Mouse (Mus musculus) MEL (cell line): ENCODE results near the gene Ctsc. TPM values are rescaled to one million over a fixed set of nuclear protein-coding genes. Genes with fewer than 3 reads are reported as not detected.

Experiments used
- DNase-seq: peaks from one replicate; pipeline ENCODE4 v3.0.0; 2011; ENCODE audit warnings: low read depth, low spot score
- H3K27ac ChIP-seq: 2 replicates; pipeline ENCODE4 v1.5.1; 2012; ENCODE audit warnings: low read depth, mild to moderate bottlenecking, control low read depth, low read length, moderate library complexity; ENCODE audit not compliant: control insufficient read depth
- H3K27me3 ChIP-seq, 2 experiments: fragments of 150-350 bp in 1 of 2; sonication (generic) in 1 of 2; 2 replicates each; pipeline ENCODE4 v1.6.1; 2012; ENCODE audit warnings: low read length in 2 of 2, mild to moderate bottlenecking in 2 of 2, improper control_type of control experiment in 1 of 2, moderate library complexity in 1 of 2; ENCODE audit not compliant: insufficient read depth in 2 of 2, control insufficient read depth in 1 of 2
- H3K36me3 ChIP-seq, 2 experiments: 2 replicates each; pipeline ENCODE4 v1.6.1; 2012 to 2014; ENCODE audit warnings: low read length in 2 of 2, improper control_type of control experiment in 1 of 2, inconsistent platforms in 1 of 2, mild to moderate bottlenecking in 1 of 2; ENCODE audit not compliant: insufficient read depth in 2 of 2, control insufficient read depth in 1 of 2
- H3K4me1 ChIP-seq, 2 experiments: fragments of 150-350 bp in 1 of 2; sonication (generic) in 1 of 2; 2 replicates each; pipeline ENCODE4 v1.6.1; 2012; ENCODE audit warnings: low read length in 2 of 2, improper control_type of control experiment in 1 of 2, mild to moderate bottlenecking in 1 of 2; ENCODE audit not compliant: insufficient read depth in 2 of 2, control insufficient read depth in 1 of 2
- H3K4me3 ChIP-seq, 2 experiments: fragments of 150-350 bp in 1 of 2; sonication (generic) in 1 of 2; 2 replicates each; pipeline ENCODE4 v1.5.1; 2012; ENCODE audit warnings: low read depth in 2 of 2, low read length in 2 of 2, mild to moderate bottlenecking in 2 of 2, moderate library complexity in 2 of 2, control low read depth in 1 of 2, improper control_type of control experiment in 1 of 2; ENCODE audit not compliant: control insufficient read depth in 1 of 2, insufficient read depth in 1 of 2
- H3K79me2 ChIP-seq: 2 replicates; pipeline ENCODE4 v1.6.1; 2012; ENCODE audit warnings: mild to moderate bottlenecking, low read length, moderate library complexity; ENCODE audit not compliant: control insufficient read depth, poor library complexity, insufficient read depth
- H3K9ac ChIP-seq: 2 replicates; pipeline ENCODE4 v1.6.1; 2012; ENCODE audit warnings: low read depth, mild to moderate bottlenecking, control low read depth, low read length, moderate library complexity; ENCODE audit not compliant: control insufficient read depth, poor library complexity, severe bottlenecking
- H3K9me3 ChIP-seq: fragments of 150-350 bp; sonication (generic); replicated peaks from 2 replicates; pipeline ENCODE4 v1.6.1; 2012; ENCODE audit warnings: mild to moderate bottlenecking, low read length, improper control_type of control experiment, moderate library complexity; ENCODE audit not compliant: insufficient read depth
- BHLHE40 ChIP-seq: IDR thresholded peaks from 2 replicates; pipeline ENCODE4 v1.6.1; 2012; ENCODE audit warnings: low read depth, mild to moderate bottlenecking, inconsistent platforms, low read length, improper control_type of control experiment, borderline replicate concordance
- CHD2 ChIP-seq: IDR thresholded peaks from 2 replicates; pipeline ENCODE4 v1.6.1; 2011; ENCODE audit warnings: low read length, improper control_type of control experiment
- CTCF ChIP-seq, 3 experiments: IDR thresholded peaks in 2 of 3; conservative IDR thresholded peaks in 1 of 3; 2 replicates each; pipeline ENCODE4 v1.5.1; 2011 to 2012; ENCODE audit warnings: low read length in 3 of 3, low read depth in 2 of 3, mild to moderate bottlenecking in 2 of 3, improper control_type of control experiment in 1 of 3, inconsistent platforms in 1 of 3, mixed read lengths in 1 of 3, moderate library complexity in 1 of 3; ENCODE audit not compliant: control insufficient read depth in 1 of 3, insufficient read depth in 1 of 3, poor library complexity in 1 of 3, severe bottlenecking in 1 of 3
- EP300 ChIP-seq, 2 experiments: IDR thresholded peaks; 2 replicates each; pipeline ENCODE4 v1.6.1; 2011; ENCODE audit warnings: improper control_type of control experiment in 2 of 2, low read length in 2 of 2, low read depth in 1 of 2, mild to moderate bottlenecking in 1 of 2
- GATA1 ChIP-seq: IDR thresholded peaks from 2 replicates; pipeline ENCODE4 v1.6.1; 2011; ENCODE audit warnings: low read depth, low read length, improper control_type of control experiment
- HCFC1 ChIP-seq: IDR thresholded peaks from 2 replicates; pipeline ENCODE4 v1.6.1; 2012; ENCODE audit warnings: low read depth, mild to moderate bottlenecking, inconsistent platforms, low read length, improper control_type of control experiment, moderate library complexity
- MAFK ChIP-seq: IDR thresholded peaks from 2 replicates; pipeline ENCODE4 v1.6.1; 2011; ENCODE audit warnings: low read depth, mild to moderate bottlenecking, low read length, improper control_type of control experiment, borderline replicate concordance
- MXI1 ChIP-seq: IDR thresholded peaks from 2 replicates; pipeline ENCODE4 v1.6.1; 2011; ENCODE audit warnings: mild to moderate bottlenecking, low read depth, low read length, improper control_type of control experiment
- NELFE ChIP-seq: IDR thresholded peaks from 2 replicates; pipeline ENCODE4 v1.6.1; 2011; ENCODE audit warnings: low read depth, low read length, improper control_type of control experiment
- POLR2A ChIP-seq, 2 experiments: IDR thresholded peaks; 2 replicates each; pipeline ENCODE4 v1.6.1; 2011 to 2012; ENCODE audit warnings: low read length in 2 of 2, mild to moderate bottlenecking in 2 of 2, control low read depth in 1 of 2, improper control_type of control experiment in 1 of 2, low read depth in 1 of 2, moderate library complexity in 1 of 2; ENCODE audit not compliant: control insufficient read depth in 1 of 2, insufficient read depth in 1 of 2, poor library complexity in 1 of 2
- POLR2AphosphoS5 ChIP-seq: IDR thresholded peaks from 2 replicates; pipeline ENCODE4 v1.6.1; 2012; ENCODE audit warnings: low read depth, borderline replicate concordance, mild to moderate bottlenecking, inconsistent platforms, low read length, moderate library complexity, mixed read lengths
- SMC3 ChIP-seq: IDR thresholded peaks from 2 replicates; pipeline ENCODE4 v1.6.1; 2011; ENCODE audit warnings: low read depth, low read length, improper control_type of control experiment
- TAL1 ChIP-seq: IDR thresholded peaks from 2 replicates; pipeline ENCODE4 v1.6.1; 2012; ENCODE audit warnings: mild to moderate bottlenecking, inconsistent platforms, low read length, moderate library complexity, mixed read lengths
- TBP ChIP-seq: IDR thresholded peaks from 2 replicates; pipeline ENCODE4 v1.8.0; 2011; ENCODE audit warnings: low read depth, low read length, improper control_type of control experiment
- TCF12 ChIP-seq: IDR thresholded peaks from 2 replicates; pipeline ENCODE4 v1.6.1; 2014; ENCODE audit warnings: low read depth, mild to moderate bottlenecking, inconsistent platforms, low read length, improper control_type of control experiment, moderate library complexity
- UBTF ChIP-seq: IDR thresholded peaks from 2 replicates; pipeline ENCODE4 v1.6.1; 2012; ENCODE audit warnings: low read depth, mild to moderate bottlenecking, inconsistent platforms, low read length, improper control_type of control experiment, moderate library complexity, borderline replicate concordance; ENCODE audit not compliant: insufficient read depth
- USF1 ChIP-seq: IDR thresholded peaks from 2 replicates; pipeline ENCODE4 v1.6.1; 2014; ENCODE audit warnings: low read depth, mild to moderate bottlenecking, inconsistent platforms, low read length, improper control_type of control experiment, moderate library complexity
- USF2 ChIP-seq, 2 experiments: IDR thresholded peaks; 2 replicates each; pipeline ENCODE4 v1.6.1; 2011 to 2012; ENCODE audit warnings: improper control_type of control experiment in 2 of 2, low read length in 2 of 2, borderline replicate concordance in 1 of 2, inconsistent platforms in 1 of 2, low read depth in 1 of 2, mild to moderate bottlenecking in 1 of 2; ENCODE audit not compliant: insufficient read depth in 1 of 2
- ZKSCAN1 ChIP-seq: IDR thresholded peaks from 2 replicates; pipeline ENCODE4 v1.6.1; 2012; ENCODE audit warnings: low read depth, mild to moderate bottlenecking, inconsistent platforms, low read length, improper control_type of control experiment, moderate library complexity
- ZMIZ1 ChIP-seq: IDR thresholded peaks from 2 replicates; pipeline ENCODE4 v1.6.1; 2012; ENCODE audit warnings: low read depth, mild to moderate bottlenecking, inconsistent platforms, low read length, improper control_type of control experiment, moderate library complexity
- ZNF384 ChIP-seq: IDR thresholded peaks from 2 replicates; pipeline ENCODE4 v1.6.1; 2012; ENCODE audit warnings: low read depth, mild to moderate bottlenecking, inconsistent platforms, low read length, improper control_type of control experiment
- polyA plus RNA-seq, 2 experiments: library from polyadenylated mRNA; stranded (reverse) in 1 of 2; unstranded in 1 of 2; fragments of >175 nt in 1 of 2; fragments of >200 nt in 1 of 2; gene quantifications; 2 replicates each; pipeline versions ENCODE4 v1.2.1 to v1.2.4; 2012; ENCODE audit warnings: low replicate concordance in 2 of 2, low read depth in 1 of 2; ENCODE audit not compliant: insufficient read length in 2 of 2, insufficient read depth in 1 of 2, missing spikeins in 1 of 2
- total RNA-seq: library from RNA; depleted of rRNA; stranded (reverse); fragments of 300-350 nt; gene quantifications from 2 replicates; pipeline ENCODE4 v1.2.3, GENCODE M21; 2012

The Ctsc gene
- total and polyA plus RNA-seq, 3 experiments, result 50.7 to 51.4 TPM; not detected in 1

DNA sequence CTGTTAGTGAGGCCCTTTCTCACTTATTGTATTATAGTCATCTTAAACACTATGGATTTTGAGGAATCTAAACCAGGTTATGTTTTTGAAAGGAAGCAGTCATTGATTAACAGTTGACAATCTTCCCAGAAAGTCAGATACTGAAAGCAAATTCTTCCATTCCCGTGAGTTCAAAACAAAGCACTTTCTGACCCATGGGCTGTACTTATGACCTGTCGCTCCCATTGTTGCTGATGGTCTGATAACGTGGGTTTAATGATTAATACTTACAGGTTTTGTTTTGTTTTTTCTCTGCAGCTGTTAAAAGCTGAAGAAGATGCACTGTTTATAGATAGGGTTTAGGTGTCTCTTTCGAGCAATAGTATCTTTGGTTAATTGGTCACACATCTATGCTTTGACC, 27.9 kb downstream of the Ctsc start:
- DNase-seq, result no peak

DNA sequence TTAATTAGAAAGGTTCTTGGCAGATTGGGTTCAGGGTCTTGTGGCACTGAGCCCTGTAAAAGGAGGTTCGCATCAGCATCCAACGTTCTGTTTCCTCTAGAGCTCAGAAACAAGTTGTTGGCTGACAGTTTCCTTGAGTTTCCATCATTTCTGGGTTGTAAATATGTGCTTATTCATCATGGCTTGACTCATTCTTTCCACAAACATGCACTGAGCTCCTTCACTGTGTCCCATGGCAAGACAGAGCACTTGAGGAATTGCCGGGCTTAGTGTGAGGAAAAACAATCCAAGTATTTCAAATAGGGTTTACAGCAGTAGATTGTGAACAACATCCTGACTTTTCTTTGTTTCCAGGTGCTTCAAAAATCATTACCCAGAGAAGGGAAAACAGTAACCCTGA, 28.8 kb downstream of the Ctsc start:
- peaks cover 5 to 24% of the 10 kb centered on the region in 2 experiments for H3K36me3 ChIP-seq

More for the DNA sequence above, 27.9 kb downstream of the Ctsc start:
- Histone ChIP-seq H3K36me3 (peaks cover 5 to 23% of the 10 kb centered on the region in 2 experiments), H3K27ac (no peak overlapping the region), H3K4me3 (no peak overlapping the region), H3K9ac (no peak overlapping the region), H3K4me1 (no peaks in the 10 kb centered on the region), H3K27me3 (no peaks in the 10 kb centered on the region), H3K9me3 (no peaks in the 10 kb centered on the region)
- TF ChIP-seq GATA1 (no peak), POLR2AphosphoS5 (no peak), BHLHE40 (no peak), CHD2 (no peak), SMC3 (no peak), USF1 (no peak), TCF12 (no peak)
- TF ChIP-seq, all 39 proteins: peak for 0
- H3K79me2 ChIP-seq, result no peaks in the 10 kb centered on the region

More for the DNA sequence above, 28.8 kb downstream of the Ctsc start:
- Histone ChIP-seq H3K27me3 (no peaks in the 10 kb centered on the region), H3K4me1 (no peaks in the 10 kb centered on the region), H3K9me3 (no peaks in the 10 kb centered on the region), H3K27ac (no peak overlapping the region), H3K4me3 (no peak overlapping the region), H3K79me2 (no peaks in the 10 kb centered on the region), H3K9ac (no peak overlapping the region)
- no peak for DNase-seq
- no peak for TF ChIP-seq UBTF
- no peak for TF ChIP-seq NELFE
- TF ChIP-seq MXI1, result no peak
- TF ChIP-seq EP300 (IDR thresholded peaks at IDR 0.05; ENCODE audit: low read depth in 1 of 2, low read length in 2 of 2), result no peak
- no peak for TF ChIP-seq MAFK
- no peak for TF ChIP-seq USF2 (IDR thresholded peaks at IDR 0.05; ENCODE audit: borderline replicate concordance in 1 of 2, insufficient read depth in 1 of 2, low read depth in 1 of 2, low read length in 2 of 2)
- TF ChIP-seq ZKSCAN1, result no peak
- no peak for TF ChIP-seq GATA1
- TF ChIP-seq CTCF (IDR thresholded peaks at IDR 0.05 in 2 of 3, conservative IDR thresholded peaks at IDR 0.05 in 1 of 3; ENCODE audit: control insufficient read depth in 1 of 3, insufficient read depth in 1 of 3, low read depth in 2 of 3, low read length in 3 of 3, poor library complexity in 1 of 3, severe bottlenecking in 1 of 3), result no peak
- TF ChIP-seq POLR2A (IDR thresholded peaks at IDR 0.05; ENCODE audit: control insufficient read depth in 1 of 2, insufficient read depth in 1 of 2, low read depth in 1 of 2, low read length in 2 of 2, poor library complexity in 1 of 2), result no peak
- no peak for TF ChIP-seq TBP
- TF ChIP-seq ZNF384, result no peak
- no peak for TF ChIP-seq ZMIZ1
- TF ChIP-seq TAL1, result no peak
- no peak for TF ChIP-seq HCFC1
